Mouse (Mus musculus) neural tube, embryonic 14.5 days (tissue): ENCODE results near the gene Spcs3. TPM values are rescaled to one million over a fixed set of nuclear protein-coding genes. Genes with fewer than 3 reads are reported as not detected.

Experiments used
- ATAC-seq: fragments of 200-750 bp; cut with Nextera tagmentation; 2 replicates; pipeline ENCODE4 v1.8.0; 2017; ENCODE audit warnings: low read depth, mild to moderate bottlenecking, moderate TSS enrichment, moderate library complexity
- H3K27ac ChIP-seq: fragments of 300-500 bp; sonication (generic); 2 replicates; pipeline ENCODE4 v1.5.1; 2014; ENCODE audit warnings: low read depth, mild to moderate bottlenecking, control low read depth, low read length, moderate library complexity, mixed read lengths
- H3K27me3 ChIP-seq: fragments of 300-500 bp; sonication (generic); 2 replicates; pipeline ENCODE4 v1.6.1; 2014; ENCODE audit warnings: low read length; ENCODE audit not compliant: control insufficient read depth, insufficient read depth
- H3K36me3 ChIP-seq: fragments of 300-500 bp; sonication (generic); 2 replicates; pipeline ENCODE4 v1.6.1; 2014; ENCODE audit warnings: low read length, mixed read lengths; ENCODE audit not compliant: control insufficient read depth, insufficient read depth
- H3K4me1 ChIP-seq: fragments of 300-500 bp; sonication (generic); 2 replicates; pipeline ENCODE4 v1.6.1; 2014; ENCODE audit warnings: low read length; ENCODE audit not compliant: control insufficient read depth, insufficient read depth
- H3K4me2 ChIP-seq: fragments of 300-500 bp; sonication (generic); 2 replicates; pipeline ENCODE4 v1.6.1; 2014; ENCODE audit warnings: mild to moderate bottlenecking, low read depth, low read length, control low read depth
- H3K4me3 ChIP-seq: fragments of 300-500 bp; sonication (generic); 2 replicates; pipeline ENCODE4 v1.5.1; 2014; ENCODE audit warnings: low read depth, low read length, control low read depth, mixed read lengths
- H3K9ac ChIP-seq: fragments of 300-500 bp; sonication (generic); replicated peaks from 2 replicates; pipeline ENCODE4 v1.6.1; 2014; ENCODE audit warnings: low read depth, mild to moderate bottlenecking, control low read depth, low read length, mixed read lengths
- H3K9me3 ChIP-seq: fragments of 300-500 bp; sonication (generic); 2 replicates; pipeline ENCODE4 v1.6.1; 2016; ENCODE audit warnings: low read length; ENCODE audit not compliant: control insufficient read depth
- WGBS: fragments of 180-500 bp; shearing (Covaris S2); extraction: QIAGEN DNeasy Blood & Tissue Kit; methylation state at CpG from one replicate; pipeline ENCODE4 v1.1.7; 2014; 5-methylcytosine and 5-hydroxymethylcytosine counted together
- polyA plus RNA-seq: library from polyadenylated mRNA; unstranded; fragments of >200 nt; fragmentation: Nextera tagmentation; extraction: Ambion mirVana; gene quantifications from 2 replicates; pipeline ENCODE4 v1.2.1, GENCODE M21; 2014

Spcs3 gene
- polyA plus RNA-seq, 1 experiment from 2014 or later: 43.5 TPM

DNA sequence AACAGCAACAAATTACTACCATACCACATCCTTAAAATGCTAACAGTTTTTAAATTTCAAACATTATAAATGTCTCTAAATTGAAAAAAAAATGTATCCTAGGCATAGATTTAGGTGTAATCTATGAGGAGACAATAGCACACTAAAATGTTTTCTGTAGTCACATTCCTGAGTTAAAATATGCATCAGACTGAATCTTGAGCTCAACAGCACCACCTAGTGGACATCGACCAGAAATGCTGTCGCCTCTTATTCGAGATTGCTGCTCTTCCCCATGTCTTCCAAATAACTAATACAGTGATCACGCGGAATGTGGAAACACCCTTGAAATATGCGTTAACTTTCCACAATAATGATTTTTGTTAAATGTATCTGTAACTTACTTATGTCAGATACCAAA is 36.7 kb downstream of the Spcs3 start:
- no peaks in the 10 kb centered on the region for H3K4me1 ChIP-seq
- H3K9me3 ChIP-seq: no peaks in the 10 kb centered on the region
- H3K27ac ChIP-seq: no peak overlapping the region
- no peak overlapping the region for H3K9ac ChIP-seq
- H3K4me3 ChIP-seq: no peak overlapping the region
- no peaks in the 10 kb centered on the region for H3K27me3 ChIP-seq
- WGBS: 13% methylated on average over 6 of the region's 6 CpGs
- H3K36me3 ChIP-seq: no peaks in the 10 kb centered on the region
- no peak overlapping the region for H3K4me2 ChIP-seq
- ATAC-seq: no peak

DNA sequence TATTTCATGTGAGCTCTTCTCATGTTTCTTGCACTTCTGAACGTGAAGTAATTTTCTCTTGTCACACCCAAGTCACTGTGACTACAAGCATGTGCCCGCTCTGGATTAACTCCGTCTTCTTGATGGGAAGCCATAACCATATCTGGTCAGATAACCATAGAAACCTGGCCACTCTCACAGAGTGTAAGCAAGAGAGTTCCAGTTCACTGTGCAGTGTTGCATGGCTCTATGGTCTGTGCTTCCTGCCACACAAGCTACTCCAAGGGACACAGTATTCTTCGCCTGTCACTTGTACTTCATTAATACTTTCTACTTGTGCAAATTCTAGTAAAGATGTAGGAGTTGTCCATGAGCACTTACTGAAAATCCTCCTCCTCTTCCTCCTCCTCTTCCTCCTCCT is 37.9 kb downstream of the Spcs3 start:
- ATAC-seq: no peak

DNA sequence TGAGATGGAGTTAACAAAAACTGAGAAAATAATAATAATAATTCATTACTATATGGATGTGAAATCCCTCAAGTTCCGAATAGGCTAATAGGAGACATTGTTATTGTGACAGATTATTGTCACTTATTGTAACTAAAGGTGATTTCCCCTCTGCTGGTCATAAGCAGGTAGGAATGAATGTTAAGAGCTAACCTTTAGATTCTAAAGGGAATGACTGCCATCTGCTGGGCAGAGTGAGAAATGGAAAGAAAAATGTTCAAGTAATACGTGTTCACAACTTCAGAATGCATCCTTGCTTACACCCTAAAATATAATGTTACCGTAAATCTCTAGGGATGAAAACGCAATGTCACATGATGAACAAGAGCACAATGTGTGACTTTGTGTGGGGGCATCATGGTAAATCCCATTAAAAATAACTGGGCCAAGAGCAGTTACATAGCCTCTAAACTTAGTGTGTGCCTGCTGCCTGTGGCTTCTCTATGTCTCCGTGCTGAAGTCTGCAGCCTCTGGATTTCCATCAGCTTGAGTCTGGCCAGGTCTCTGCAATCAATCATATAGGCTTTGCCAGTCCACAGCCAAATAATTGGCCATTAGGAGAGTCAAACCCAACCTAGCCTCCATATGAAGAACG is 38.6 kb downstream of the Spcs3 start:
- Histone ChIP-seq H3K4me3 (no peak overlapping the region), H3K27me3 (no peaks in the 10 kb centered on the region), H3K4me1 (0 out of 2 replicates have a peak, but pooled peaks cover 2% of the 10 kb centered on the region), H3K27ac (no peak overlapping the region), H3K9me3 (no peaks in the 10 kb centered on the region), H3K9ac (no peak overlapping the region), H3K36me3 (no peaks in the 10 kb centered on the region), H3K4me2 (no peak overlapping the region)
- ATAC-seq: peak; percentile 52; the same call in 1 of the 2 replicates
- WGBS: 24% methylated on average over 6 of the region's 6 CpGs

More for the DNA sequence above, 37.9 kb downstream of the Spcs3 start:
- 84% methylated on average over 4 of the region's 4 CpGs for WGBS
- no peaks in the 10 kb centered on the region for H3K27me3 ChIP-seq
- no peak overlapping the region for H3K9ac ChIP-seq
- H3K4me1 ChIP-seq: no peaks in the 10 kb centered on the region
- no peak overlapping the region for H3K4me3 ChIP-seq
- H3K9me3 ChIP-seq: no peaks in the 10 kb centered on the region
- H3K27ac ChIP-seq: no peak overlapping the region
- H3K36me3 ChIP-seq: no peaks in the 10 kb centered on the region
- H3K4me2 ChIP-seq: no peak overlapping the region

DNA sequence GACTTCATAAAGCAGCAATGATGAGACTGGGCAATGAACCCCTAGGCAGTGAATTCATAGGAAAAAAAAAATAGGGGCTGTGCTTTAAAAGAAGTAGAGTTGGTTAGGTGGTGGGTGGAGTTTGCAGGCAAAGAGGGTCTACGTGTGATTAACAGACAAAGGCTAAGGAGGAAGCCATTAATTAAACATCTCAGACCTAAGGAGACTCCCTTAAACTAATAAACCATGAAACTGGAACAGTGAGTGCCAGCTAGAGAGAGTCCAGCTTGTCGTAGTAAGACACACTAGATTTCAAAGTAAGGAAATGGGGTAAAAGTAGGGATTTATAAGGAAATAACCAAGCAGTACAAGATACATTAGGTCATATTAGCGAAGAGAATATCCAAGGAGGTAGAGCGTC is 41.4 kb downstream of the Spcs3 start:
- Histone ChIP-seq H3K4me3 (no peak overlapping the region), H3K36me3 (no peaks in the 10 kb centered on the region), H3K27ac (no peak overlapping the region), H3K9me3 (no peaks in the 10 kb centered on the region), H3K9ac (no peak overlapping the region), H3K4me1 (0 out of 2 replicates have a peak, but pooled peaks cover 2% of the 10 kb centered on the region), H3K4me2 (no peak overlapping the region), H3K27me3 (no peaks in the 10 kb centered on the region)
- no peak for ATAC-seq
- 68% methylated on average over 4 of the region's 4 CpGs for WGBS

DNA sequence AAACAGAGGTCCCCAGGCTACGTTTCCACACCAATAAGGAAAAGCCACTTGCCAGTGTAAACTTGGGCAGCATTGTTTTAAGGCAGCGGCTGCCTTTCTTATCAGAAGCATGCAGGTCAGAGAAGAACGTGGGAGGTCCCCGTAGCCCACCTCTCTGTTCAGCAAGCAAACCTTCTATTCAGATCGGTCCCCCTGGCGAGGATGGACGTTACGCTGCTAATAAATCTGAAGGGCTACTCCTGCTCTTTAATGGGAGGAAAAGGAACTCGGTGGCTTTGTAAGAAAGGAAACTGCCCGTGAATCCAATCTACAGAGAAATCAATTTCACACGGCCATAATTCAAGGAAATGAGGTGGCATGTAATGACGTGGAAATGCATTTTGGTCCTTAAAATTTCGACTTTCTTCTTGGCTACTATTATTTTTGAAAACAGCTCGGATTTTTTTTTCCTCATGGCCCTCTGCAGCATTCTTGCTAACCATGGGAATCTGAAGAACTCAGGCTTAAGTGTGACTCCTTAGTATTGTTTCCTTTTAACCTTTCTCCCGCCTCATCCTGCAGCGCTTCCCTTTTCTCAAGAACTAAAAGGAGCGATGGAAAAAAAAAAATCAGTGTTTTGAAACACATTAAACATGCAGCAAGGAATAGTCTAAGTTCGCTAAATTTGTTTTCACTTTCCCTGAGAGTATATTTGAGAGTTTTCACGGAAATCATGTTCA is 43.1 kb downstream of the Spcs3 start:
- 0 out of 2 replicates have a peak, but pooled peaks cover 2% of the 10 kb centered on the region for H3K4me1 ChIP-seq
- no peaks in the 10 kb centered on the region for H3K36me3 ChIP-seq
- H3K27ac ChIP-seq: no peak overlapping the region
- H3K9ac ChIP-seq: peak overlapping the region; percentile 37; the same call in 1 of the 2 replicates
- ATAC-seq: no peak
- no peaks in the 10 kb centered on the region for H3K27me3 ChIP-seq
- H3K4me3 ChIP-seq: peak overlapping the region; percentile 16; the same call in 1 of the 2 replicates
- 19% methylated on average over 19 of the region's 19 CpGs for WGBS
- peak overlapping the region; percentile 46; the same call in 1 of the 2 replicates for H3K4me2 ChIP-seq
- no peaks in the 10 kb centered on the region for H3K9me3 ChIP-seq

Other genes with a start within 250 kb of the Spcs3 start
- gene Asb5, start 418 bp downstream of the Spcs3 start, polyA plus RNA-seq: 5.3 and 9.4 TPM in 2 replicates
- 0.39 TPM in 1 of 2 replicates, not detected in the other for gene Spata4, start 70.8 kb upstream of the Spcs3 start, polyA plus RNA-seq